Mouse (Mus musculus) CH12.LX (cell line): ENCODE measurements around the gene Slc2a12. TPM values are rescaled to one million over a fixed set of nuclear protein-coding genes. Genes with fewer than 3 reads are reported as not detected.

Source experiments
- DNase-seq: peaks from one replicate; pipeline ENCODE4 v3.0.0-alpha.2; 2013; ENCODE audit errors: extremely low read depth
- H3K27ac ChIP-seq: 2 replicates; pipeline ENCODE4 v1.5.1; 2012; ENCODE audit warnings: low read depth, mild to moderate bottlenecking, control low read depth, moderate library complexity; ENCODE audit not compliant: insufficient read depth
- H3K27me3 ChIP-seq: replicated peaks from 2 replicates; pipeline ENCODE3; 2012; ENCODE audit warnings: inconsistent platforms
- H3K36me3 ChIP-seq, 2 experiments: replicated peaks in 1 of 2; 2 replicates each; pipeline versions ENCODE3 to v1.6.1; 2012; ENCODE audit warnings: inconsistent platforms in 1 of 2, low read length in 1 of 2, mild to moderate bottlenecking in 1 of 2, mixed read lengths in 1 of 2, moderate library complexity in 1 of 2; ENCODE audit not compliant: control insufficient read depth in 1 of 2, insufficient read depth in 1 of 2
- H3K4me1 ChIP-seq, 2 experiments: 2 replicates each; pipeline ENCODE4 v1.6.1; 2012; ENCODE audit warnings: inconsistent platforms in 1 of 2, moderate library complexity in 1 of 2; ENCODE audit not compliant: insufficient read depth in 2 of 2, control insufficient read depth in 1 of 2
- H3K4me2 ChIP-seq: 2 replicates; pipeline ENCODE4 v1.6.1; 2012; ENCODE audit warnings: low read depth, mild to moderate bottlenecking, control low read depth; ENCODE audit not compliant: poor library complexity, insufficient read depth, severe bottlenecking
- H3K4me3 ChIP-seq, 3 experiments: fragments of 150-350 bp in 1 of 3; sonication (generic) in 1 of 3; replicated peaks in 1 of 3; 2 replicates each; pipeline versions ENCODE3 to v1.5.1; 2011 to 2012; ENCODE audit warnings: low read depth in 2 of 3, low read length in 2 of 3, mild to moderate bottlenecking in 2 of 3, moderate library complexity in 2 of 3, control low read depth in 1 of 3, improper control_type of control experiment in 1 of 3, inconsistent platforms in 1 of 3, mixed read lengths in 1 of 3; ENCODE audit not compliant: poor library complexity in 1 of 3
- H3K79me2 ChIP-seq: replicated peaks from 2 replicates; pipeline ENCODE4 v1.6.1; 2012; ENCODE audit warnings: mild to moderate bottlenecking, moderate library complexity; ENCODE audit not compliant: control insufficient read depth, poor library complexity, insufficient read depth, severe bottlenecking; ENCODE audit errors: extremely low read depth
- H3K9ac ChIP-seq: 2 replicates; pipeline ENCODE4 v1.6.1; 2012; ENCODE audit warnings: low read depth, mild to moderate bottlenecking, control low read depth, moderate library complexity; ENCODE audit not compliant: insufficient read depth
- H3K9me3 ChIP-seq: replicated peaks from 2 replicates; pipeline ENCODE3; 2012; ENCODE audit warnings: low read length, inconsistent platforms, mixed read lengths
- BHLHE40 ChIP-seq: IDR thresholded peaks from 2 replicates; pipeline ENCODE4 v1.6.1; 2011; ENCODE audit warnings: mild to moderate bottlenecking, low read depth, low read length, improper control_type of control experiment
- CHD1 ChIP-seq: IDR thresholded peaks from 2 replicates; pipeline ENCODE4 v1.6.1; 2012; ENCODE audit warnings: low read depth, low read length, improper control_type of control experiment, inconsistent platforms
- CHD2 ChIP-seq: IDR thresholded peaks from 2 replicates; pipeline ENCODE4 v1.6.1; 2011; ENCODE audit warnings: low read length, improper control_type of control experiment
- GABPA ChIP-seq: IDR thresholded peaks from 2 replicates; pipeline ENCODE4 v1.6.1; 2012; ENCODE audit warnings: low read depth, low read length, improper control_type of control experiment, inconsistent platforms; ENCODE audit not compliant: insufficient replicate concordance
- HCFC1 ChIP-seq: IDR thresholded peaks from 2 replicates; pipeline ENCODE4 v1.6.1; 2012; ENCODE audit warnings: low read depth, mild to moderate bottlenecking, inconsistent platforms, low read length, improper control_type of control experiment
- IRF4 ChIP-seq: IDR thresholded peaks from 2 replicates; pipeline ENCODE4 v1.6.1; 2014; ENCODE audit warnings: low read depth, mild to moderate bottlenecking, inconsistent platforms, low read length, improper control_type of control experiment
- JUN ChIP-seq: IDR thresholded peaks from 2 replicates; pipeline ENCODE4 v1.6.1; 2011; ENCODE audit warnings: low read depth, mild to moderate bottlenecking, low read length, improper control_type of control experiment, moderate library complexity; ENCODE audit not compliant: insufficient read depth
- JUND ChIP-seq: conservative IDR thresholded peaks from 2 replicates; pipeline ENCODE4 v1.6.1; 2011; ENCODE audit warnings: low read depth, low read length, improper control_type of control experiment
- KAT2A ChIP-seq: IDR thresholded peaks from 2 replicates; pipeline ENCODE4 v1.6.1; 2012; ENCODE audit warnings: low read length, improper control_type of control experiment, inconsistent platforms; ENCODE audit not compliant: insufficient replicate concordance
- MAX ChIP-seq: IDR thresholded peaks from 2 replicates; pipeline ENCODE4 v1.6.1; 2011; ENCODE audit warnings: low read length, improper control_type of control experiment
- MEF2A ChIP-seq: IDR thresholded peaks from 2 replicates; pipeline ENCODE4 v1.6.1; 2014; ENCODE audit warnings: low read depth, mild to moderate bottlenecking, inconsistent platforms, low read length, improper control_type of control experiment, borderline replicate concordance
- MXI1 ChIP-seq: IDR thresholded peaks from 2 replicates; pipeline ENCODE4 v1.6.1; 2011; ENCODE audit warnings: mild to moderate bottlenecking, low read depth, low read length, improper control_type of control experiment
- MYC ChIP-seq: IDR thresholded peaks from 2 replicates; pipeline ENCODE4 v1.6.1; 2011; ENCODE audit warnings: low read depth, mild to moderate bottlenecking, improper control_type of control experiment, low read length
- NELFE ChIP-seq: IDR thresholded peaks from 2 replicates; pipeline ENCODE4 v1.6.1; 2011; ENCODE audit warnings: low read depth, low read length, improper control_type of control experiment
- NRF1 ChIP-seq: IDR thresholded peaks from 2 replicates; pipeline ENCODE4 v1.6.1; 2014; ENCODE audit warnings: low read depth, mild to moderate bottlenecking, inconsistent platforms, low read length, improper control_type of control experiment, moderate library complexity
- PAX5 ChIP-seq: IDR thresholded peaks from 2 replicates; pipeline ENCODE4 v1.6.1; 2012; ENCODE audit warnings: low read length, inconsistent platforms, mixed read lengths
- RCOR1 ChIP-seq: conservative IDR thresholded peaks from 2 replicates; pipeline ENCODE4 v1.6.1; 2012; ENCODE audit warnings: low read depth, mild to moderate bottlenecking, inconsistent platforms, low read length, improper control_type of control experiment
- SIN3A ChIP-seq: IDR thresholded peaks from 2 replicates; pipeline ENCODE4 v1.6.1; 2012; ENCODE audit warnings: low read length, improper control_type of control experiment, inconsistent platforms
- SMC3 ChIP-seq: IDR thresholded peaks from 2 replicates; pipeline ENCODE4 v1.6.1; 2011; ENCODE audit warnings: low read depth, low read length, improper control_type of control experiment
- TBP ChIP-seq: conservative IDR thresholded peaks from 2 replicates; pipeline ENCODE4 v1.6.1; 2011; ENCODE audit warnings: low read depth, low read length, improper control_type of control experiment
- TCF12 ChIP-seq: IDR thresholded peaks from 2 replicates; pipeline ENCODE4 v1.6.1; 2014; ENCODE audit warnings: low read depth, mild to moderate bottlenecking, inconsistent platforms, low read length, improper control_type of control experiment
- USF1 ChIP-seq: IDR thresholded peaks from 2 replicates; pipeline ENCODE4 v1.6.1; 2014; ENCODE audit warnings: low read depth, mild to moderate bottlenecking, inconsistent platforms, low read length, improper control_type of control experiment
- USF2 ChIP-seq: conservative IDR thresholded peaks from 2 replicates; pipeline ENCODE4 v1.6.1; 2011; ENCODE audit warnings: low read depth, low read length, improper control_type of control experiment
- ZKSCAN1 ChIP-seq: IDR thresholded peaks from 2 replicates; pipeline ENCODE4 v1.6.1; 2012; ENCODE audit warnings: low read depth, inconsistent platforms, low read length, improper control_type of control experiment, borderline replicate concordance
- ZMIZ1 ChIP-seq: IDR thresholded peaks from 2 replicates; pipeline ENCODE4 v1.6.1; 2012; ENCODE audit warnings: low read depth, mild to moderate bottlenecking, inconsistent platforms, low read length, improper control_type of control experiment
- dilution Hi-C: fragments of 300-500 bp; cut with MboI; formaldehyde crosslinking; loops from 2 replicates; pipeline ENCODE4 v1.14.3; 2020; ENCODE audit warnings: low sequenced_read_pairs; ENCODE audit not compliant: extremely low pct_unique_long_range_greater_than_20kb, extremely low pct_ligation_motif_present
- in situ Hi-C: fragments of 300-500 bp; cut with MboI; formaldehyde crosslinking; loops from 3 replicates; pipeline ENCODE4 v1.14.3; 2019; ENCODE audit warnings: low sequenced_read_pairs, low pct_ligation_motif_present, low pct_unique_long_range_greater_than_20kb, mixed read lengths
- polyA plus RNA-seq: library from polyadenylated mRNA; unstranded; fragments of >175 nt; gene quantifications from 2 replicates; pipeline ENCODE4 v1.2.1, GENCODE M21; 2012; ENCODE audit warnings: low read depth; ENCODE audit not compliant: insufficient read length
- total RNA-seq, 2 experiments: library from RNA; depleted of rRNA; stranded (reverse); fragments of 300-350 nt in 1 of 2; fragments of >200 nt in 1 of 2; gene quantifications; 2 replicates each; pipeline ENCODE4 v1.2.3; 2012 to 2014

Gene Slc2a12
- total RNA-seq (2012; rRNA removed), result 0.13 and 0.25 TPM in 2 replicates
- total RNA-seq (2014; rRNA removed), result not detected in 2 replicates
- not detected in 2 replicates for polyA plus RNA-seq

- Histone ChIP-seq H3K4me3 (no peak within 1 kb of the TSS), H3K27me3 (no peaks in the 10 kb centered on the region), H3K9me3 (no peaks in the 10 kb centered on the region), H3K4me1 (0 out of 4 replicates have a peak, but pooled peaks cover 0 to 2% of the 10 kb centered on the region in 2 experiments), H3K4me2 (no peak within 1 kb of the TSS), H3K9ac (no peak within 1 kb of the TSS), H3K27ac (no peak within 1 kb of the TSS), H3K79me2 (no peaks in the 10 kb centered on the region), H3K36me3 (no peaks in the 10 kb centered on the region)
- dilution Hi-C loops (no loop called here), in situ Hi-C loops (no loop called here)
- TF ChIP-seq GABPA, result no peak
- TF ChIP-seq MAX, result no peak
- no peak for TF ChIP-seq NRF1
- no peak for TF ChIP-seq JUND
- TF ChIP-seq MXI1, result no peak
- TF ChIP-seq USF2, result no peak
- TF ChIP-seq BHLHE40, result no peak
- no peak for TF ChIP-seq RCOR1
- no peak for TF ChIP-seq KAT2A
- no peak for TF ChIP-seq JUN
- no peak for TF ChIP-seq CHD1
- no peak for DNase-seq
Measured at GRCm38 (mm10) chr10:22644853-22645491, at the start of gene Slc2a12. Slc2a12 (plus strand) TSS chr10:22645011.

DNA sequence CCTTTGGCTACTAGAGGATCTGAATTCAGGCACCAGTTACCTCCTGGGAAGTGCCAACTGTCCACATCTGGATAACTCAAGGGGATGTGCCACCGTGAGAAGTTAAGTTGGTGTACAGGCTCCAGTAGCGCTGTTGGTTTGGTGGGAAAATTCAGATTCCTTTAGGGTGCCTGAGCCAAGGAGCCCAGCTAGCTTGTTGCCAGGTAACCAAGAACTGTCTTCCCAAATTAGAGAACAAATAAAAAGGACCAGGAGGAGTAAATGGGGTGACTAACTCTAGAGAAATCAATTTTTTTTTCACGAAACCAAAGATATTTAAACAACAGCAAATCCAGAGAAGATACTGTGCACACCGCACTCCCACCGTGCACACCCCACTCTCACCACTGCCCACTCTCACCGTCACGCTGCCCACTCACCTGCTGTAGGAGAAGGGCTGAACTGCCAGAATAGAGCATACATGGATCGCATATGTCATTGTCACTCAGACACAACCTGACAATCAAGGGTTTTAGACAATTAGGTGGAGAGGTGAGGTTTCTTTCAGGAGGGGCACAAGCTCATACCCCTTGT, 45.8 kb upstream of the Slc2a12 start:
- no peak overlapping the region for H3K9ac ChIP-seq
- H3K4me3 ChIP-seq, result no peak overlapping the region

DNA sequence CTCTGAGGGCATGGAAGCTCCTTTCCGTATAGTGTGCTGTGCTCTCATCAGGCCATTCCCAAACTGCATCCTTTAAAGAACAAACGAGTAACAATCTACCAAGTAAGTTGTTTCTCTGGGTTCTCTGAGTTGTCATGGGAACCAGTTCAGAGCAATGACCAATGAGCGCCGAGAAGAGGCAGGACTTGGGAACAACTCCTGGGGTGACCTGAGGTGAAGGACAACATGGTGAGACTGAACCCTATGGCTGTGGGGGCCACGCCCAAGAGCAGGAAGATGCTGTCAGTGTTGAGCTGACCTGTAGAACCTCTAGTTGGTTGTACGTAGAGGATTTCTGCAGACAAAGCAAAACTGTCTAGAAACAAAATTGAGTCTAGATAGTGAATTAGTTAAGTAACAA, 43.8 kb upstream of the Slc2a12 start:
- Histone ChIP-seq H3K27me3 (no peaks in the 10 kb centered on the region), H3K36me3 (no peaks in the 10 kb centered on the region), H3K9ac (no peak overlapping the region), H3K9me3 (no peaks in the 10 kb centered on the region), H3K4me2 (no peak overlapping the region), H3K79me2 (no peaks in the 10 kb centered on the region), H3K4me3 (no peak overlapping the region), H3K27ac (no peak overlapping the region), H3K4me1 (no peaks in the 10 kb centered on the region)
- no peak for DNase-seq
- dilution Hi-C loops, result no loop called here
- TF ChIP-seq USF1, result no peak
- TF ChIP-seq SMC3, result no peak
- TF ChIP-seq TBP, result no peak
- TF ChIP-seq TCF12, result no peak
- no peak for TF ChIP-seq PAX5
- TF ChIP-seq ZKSCAN1, result no peak
- TF ChIP-seq MEF2A, result no peak
- TF ChIP-seq IRF4, result no peak
- no peak for TF ChIP-seq NRF1
- no peak for TF ChIP-seq MYC
- no peak for TF ChIP-seq SIN3A
- no peak for TF ChIP-seq BHLHE40
- TF ChIP-seq NELFE, result no peak
- TF ChIP-seq MAX, result no peak
- in situ Hi-C loops, result no loop called here

More for the DNA sequence above, 45.8 kb upstream of the Slc2a12 start:
- DNase-seq, result no peak
- Histone ChIP-seq H3K79me2 (no peaks in the 10 kb centered on the region), H3K27ac (no peak overlapping the region), H3K36me3 (no peaks in the 10 kb centered on the region), H3K4me2 (no peak overlapping the region), H3K4me1 (no peaks in the 10 kb centered on the region), H3K9me3 (no peaks in the 10 kb centered on the region), H3K27me3 (no peaks in the 10 kb centered on the region)
- dilution Hi-C loops, result no loop called here
- in situ Hi-C loops, result loop anchor here (25.0 kb wide), 1 partner anchor 463 kb away; no protein-coding TSS in a partner anchor
- no peak for TF ChIP-seq CHD2
- TF ChIP-seq HCFC1, result no peak
- no peak for TF ChIP-seq PAX5
- TF ChIP-seq ZMIZ1, result no peak
